Mouse (Mus musculus): Measurements from ENCODE around the gene Lmbr1l. TPM values are rescaled to one million over a fixed set of nuclear protein-coding genes. Genes with fewer than 3 reads are reported as not detected.

The Lmbr1l gene
- total and polyA plus RNA-seq, 3 experiments: 7.0 to 17.3 TPM; not detected in 1

- Histone ChIP-seq H3K27ac (ENCODE audit: control insufficient read depth, low read depth, low read length) (no peak overlapping the region), H3K36me3 (ENCODE audit: control insufficient read depth in 1 of 2, insufficient read depth in 2 of 2, low read length in 2 of 2) (peaks cover 2 to 3% of the 10 kb centered on the region in 2 experiments; a peak in 2 of 4 replicates), H3K4me3 (ENCODE audit: control insufficient read depth in 1 of 2, insufficient read depth in 1 of 2, low read depth in 2 of 2, low read length in 2 of 2) (no peak overlapping the region), H3K79me2 (ENCODE audit: control insufficient read depth, insufficient read depth, low read length, poor library complexity) (peaks cover 17% of the 10 kb centered on the region), H3K9ac (ENCODE audit: control insufficient read depth, low read depth, low read length, poor library complexity, severe bottlenecking) (no peak overlapping the region), H3K27me3 (ENCODE audit: control insufficient read depth in 1 of 2, insufficient read depth in 2 of 2, low read length in 2 of 2) (no peaks in the 10 kb centered on the region), H3K4me1 (ENCODE audit: control insufficient read depth in 1 of 2, insufficient read depth in 2 of 2, low read length in 2 of 2) (no peaks in the 10 kb centered on the region), H3K9me3 (replicated peaks; ENCODE audit: insufficient read depth, low read length) (no peaks in the 10 kb centered on the region)
- peak; percentile 75 for DNase-seq (ENCODE audit: low read depth, low spot score)
- TF ChIP-seq E2F4 (IDR thresholded peaks at IDR 0.05; ENCODE audit: borderline replicate concordance, low read depth, low read length) (no peak), SIN3A (IDR thresholded peaks at IDR 0.05; ENCODE audit: low read length) (no peak; the same call in 1 of the 2 replicates), TCF12 (IDR thresholded peaks at IDR 0.05; ENCODE audit: low read depth, low read length) (no peak), TAL1 (IDR thresholded peaks at IDR 0.05; ENCODE audit: low read length) (0 out of 2 replicates have a peak, but pooled peaks have one; percentile 6), MEF2A (IDR thresholded peaks at IDR 0.05; ENCODE audit: extremely low read depth, insufficient replicate concordance, low read depth, low read length, poor library complexity, severe bottlenecking) (no peak), MYB (IDR thresholded peaks at IDR 0.05; ENCODE audit: low read depth, low read length) (no peak; the same call in none of the 2 replicates), POLR2AphosphoS2 (IDR thresholded peaks at IDR 0.05; ENCODE audit: low read length) (peak; percentile 97), POLR2A (IDR thresholded peaks at IDR 0.05; ENCODE audit: control insufficient read depth in 1 of 2, insufficient read depth in 1 of 2, low read depth in 1 of 2, low read length in 2 of 2, poor library complexity in 1 of 2) (peak; percentile 38 to 89; a peak in 3 of 4 replicates), MAZ (IDR thresholded peaks at IDR 0.05; ENCODE audit: low read depth, low read length) (no peak), ZNF384 (IDR thresholded peaks at IDR 0.05; ENCODE audit: low read depth, low read length) (no peak), BHLHE40 (IDR thresholded peaks at IDR 0.05; ENCODE audit: borderline replicate concordance, low read depth, low read length) (no peak; the same call in 1 of the 2 replicates), USF1 (IDR thresholded peaks at IDR 0.05; ENCODE audit: low read depth, low read length) (no peak), USF2 (IDR thresholded peaks at IDR 0.05; ENCODE audit: borderline replicate concordance in 1 of 2, insufficient read depth in 1 of 2, low read depth in 1 of 2, low read length in 2 of 2) (no peak), MAX (IDR thresholded peaks at IDR 0.05; ENCODE audit: low read length) (peak; percentile 48), MAFK (IDR thresholded peaks at IDR 0.05; ENCODE audit: borderline replicate concordance, low read depth, low read length) (no peak), POLR2AphosphoS5 (IDR thresholded peaks at IDR 0.05; ENCODE audit: borderline replicate concordance, low read depth, low read length) (0 out of 2 replicates have a peak, but pooled peaks have one; percentile 68), ZKSCAN1 (IDR thresholded peaks at IDR 0.05; ENCODE audit: low read depth, low read length) (peak; percentile 52; the same call in 1 of the 2 replicates), MYC (IDR thresholded peaks at IDR 0.05; ENCODE audit: low read depth, low read length) (0 out of 2 replicates have a peak, but pooled peaks have one; percentile 35), RCOR1 (IDR thresholded peaks at IDR 0.05; ENCODE audit: low read depth, low read length) (peak; percentile 13; the same call in 1 of the 2 replicates), MXI1 (IDR thresholded peaks at IDR 0.05; ENCODE audit: low read depth, low read length) (no peak), NRF1 (IDR thresholded peaks at IDR 0.05; ENCODE audit: insufficient read depth, low read depth, low read length, poor library complexity, severe bottlenecking) (0 out of 2 replicates have a peak, but pooled peaks have one; percentile 6), CHD2 (IDR thresholded peaks at IDR 0.05; ENCODE audit: low read length) (peak; percentile 40; the same call in 1 of the 2 replicates), ELF1 (IDR thresholded peaks at IDR 0.05; ENCODE audit: low read depth, low read length) (no peak), CHD1 (IDR thresholded peaks at IDR 0.05; ENCODE audit: low read depth, low read length) (no peak), SMC3 (IDR thresholded peaks at IDR 0.05; ENCODE audit: low read depth, low read length) (peak; percentile 16), GABPA (IDR thresholded peaks at IDR 0.05; ENCODE audit: low read depth, low read length) (no peak), HCFC1 (IDR thresholded peaks at IDR 0.05; ENCODE audit: low read depth, low read length) (no peak), GATA1 (IDR thresholded peaks at IDR 0.05; ENCODE audit: low read depth, low read length) (no peak), TBP (IDR thresholded peaks at IDR 0.05; ENCODE audit: low read depth, low read length) (no peak), CTCF (IDR thresholded peaks at IDR 0.05 in 2 of 3, conservative IDR thresholded peaks at IDR 0.05 in 1 of 3; ENCODE audit: control insufficient read depth in 1 of 3, insufficient read depth in 1 of 3, low read depth in 2 of 3, low read length in 3 of 3, poor library complexity in 1 of 3, severe bottlenecking in 1 of 3) (no peak), RAD21 (IDR thresholded peaks at IDR 0.05; ENCODE audit: low read depth, low read length) (no peak), KAT2A (conservative IDR thresholded peaks at IDR 0.05; ENCODE audit: low read depth, low read length) (no peak), ZC3H11A (IDR thresholded peaks at IDR 0.05; ENCODE audit: low read depth, low read length) (no peak), ETS1 (IDR thresholded peaks at IDR 0.05; ENCODE audit: low read depth, low read length) (no peak), JUND (IDR thresholded peaks at IDR 0.05; ENCODE audit: low read depth, low read length) (no peak), NELFE (IDR thresholded peaks at IDR 0.05; ENCODE audit: low read depth, low read length) (no peak)
Observed at GRCm38 (mm10) chr15:98930017-98930734, 12.1 kb upstream of the Lmbr1l start.

Measured in MEL (cell line).